Mouse (Mus musculus) lung, adult 2 months (tissue): ENCODE results near the gene Dock4.

Experiments used
- CTCF ChIP-seq: fragments of 200-500 bp; IDR thresholded peaks from 2 replicates; pipeline ENCODE4 v1.5.1; 2011; ENCODE audit warnings: mild to moderate bottlenecking, low read length, control low read depth; ENCODE audit not compliant: insufficient read depth
- POLR2A ChIP-seq: fragments of 200-500 bp; IDR thresholded peaks from 2 replicates; pipeline ENCODE4 v1.6.1; 2011; ENCODE audit warnings: low read depth, mild to moderate bottlenecking, control low read depth, low read length, borderline replicate concordance; ENCODE audit errors: extremely low read depth

DNA sequence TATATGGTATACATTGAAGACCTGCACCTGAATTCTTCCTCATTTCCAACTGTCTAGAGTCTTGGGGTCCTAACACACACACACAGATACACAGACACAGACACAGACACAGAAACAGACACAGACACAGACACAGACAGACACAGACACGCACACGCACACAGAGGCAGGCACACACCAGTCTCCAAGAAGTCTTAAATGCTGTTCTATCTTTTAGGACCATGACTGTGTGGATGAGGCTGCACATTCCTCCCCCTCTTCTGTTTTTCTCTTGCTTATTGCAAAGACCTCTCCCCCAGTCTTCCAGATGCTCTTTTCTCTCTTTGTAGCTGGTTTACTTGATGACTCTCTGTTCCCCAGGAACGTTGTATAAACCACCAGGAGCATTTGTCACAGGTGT is 443.8 kb downstream of the Dock4 start:
- no peak for TF ChIP-seq CTCF
- no peak for TF ChIP-seq POLR2A
